Mouse (Mus musculus) right cerebral cortex, postnatal 36 days (tissue): ENCODE measurements at regions not wholly inside any gene's neighbourhood (a gene's known extent, or its start where the extent isn't known, plus 50 kb on each side); places are given as distances from the start of the nearest gene placed in this dataset.
A peak's percentile ranks its signal among the peaks of the same experiment; 100 is the strongest.

Experiments
- DNase-seq, 2 experiments: peaks; one replicate each; pipeline ENCODE4 v3.0.0; 2022; ENCODE audit warnings: low spot score in 2 of 2, mixed read lengths in 1 of 2

DNA sequence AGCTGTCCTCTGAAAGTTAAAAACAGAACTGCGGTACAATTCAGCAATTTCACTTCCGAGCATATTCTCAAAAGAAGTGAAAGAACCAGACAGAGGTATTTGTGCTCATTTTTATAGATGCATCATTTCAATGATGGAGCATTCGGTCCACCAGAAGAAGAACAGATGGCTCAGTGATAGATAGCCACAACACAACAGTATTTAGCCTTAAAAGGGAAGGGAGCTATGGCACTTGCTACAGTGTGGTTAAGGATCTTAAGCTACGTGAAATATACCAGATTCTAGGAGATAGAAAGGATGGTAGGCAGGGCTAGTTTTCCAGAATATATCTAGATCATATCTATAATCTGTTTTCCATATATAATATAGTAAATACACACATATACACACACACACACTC is 77.5 kb upstream of the Gadd45a start:
- DNase-seq: no peak

- DNase-seq: no peak
Measured at GRCm38 (mm10) chr6:67113686-67114278, 76.5 kb upstream of the Gadd45a start.

DNA sequence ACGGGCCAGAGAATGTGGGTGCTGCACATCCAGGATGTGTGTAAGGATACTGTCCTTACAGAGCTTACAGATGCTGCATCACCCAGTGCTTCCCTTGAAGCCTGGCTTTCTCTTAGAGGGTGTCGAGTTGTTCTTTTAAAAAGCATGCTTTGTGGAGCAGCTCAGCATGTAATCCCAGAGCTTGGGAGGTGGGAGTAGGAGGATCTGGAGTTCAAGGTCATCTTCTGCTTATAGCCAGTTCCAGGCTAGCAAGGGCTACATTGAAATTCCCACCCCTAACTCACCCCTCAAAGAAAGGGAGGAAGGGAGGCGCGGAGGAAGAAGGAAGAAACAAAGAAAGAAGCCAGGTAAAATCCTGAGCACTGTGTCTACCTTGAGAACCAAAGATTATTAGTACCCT is 76.0 kb upstream of the Gadd45a start:
- no peak for DNase-seq

DNA sequence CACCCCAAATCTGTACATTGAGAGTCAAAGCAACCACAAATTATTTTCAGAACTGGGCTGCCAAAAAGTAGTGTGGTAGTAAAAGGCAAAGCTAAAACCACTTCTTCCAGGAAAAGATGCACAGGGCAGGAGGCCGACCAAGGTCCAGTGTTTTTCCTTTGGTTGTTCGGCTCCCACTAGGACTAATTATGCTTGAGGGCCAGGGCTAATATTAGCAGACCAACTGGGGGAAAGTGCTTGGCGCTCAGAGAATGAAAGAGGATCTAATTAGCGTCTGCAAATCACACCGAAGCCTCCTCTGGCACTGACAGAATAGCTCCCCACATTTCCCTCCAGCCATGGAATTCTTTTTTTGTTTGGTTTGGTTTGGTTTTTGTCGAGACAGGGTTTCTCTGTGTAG is 75.1 kb upstream of the Gadd45a start:
- no peak for DNase-seq

- DNase-seq: no peak
Measured at GRCm38 (mm10) chr6:67111581-67111980, 74.3 kb upstream of the Gadd45a start.

DNA sequence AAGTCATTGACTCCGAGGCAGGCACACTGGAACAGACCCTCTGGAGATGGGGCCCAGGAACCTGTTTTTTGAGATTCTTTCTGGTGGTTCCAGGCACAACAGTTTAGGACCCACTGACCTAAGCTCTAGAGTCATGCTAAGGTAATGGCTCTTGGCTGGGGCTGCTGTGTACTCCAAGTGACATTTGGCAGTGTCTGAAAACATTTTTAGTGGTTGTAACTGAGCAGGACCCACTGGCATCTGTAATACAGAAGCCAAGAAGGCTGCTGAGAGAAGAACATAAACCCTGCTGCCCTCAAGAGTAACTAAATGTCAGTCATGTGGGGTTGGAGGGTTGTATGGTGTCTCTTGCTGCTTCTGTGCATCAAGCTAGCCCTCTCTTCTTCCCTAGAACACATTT is 73.1 kb upstream of the Gadd45a start:
- DNase-seq: no peak

- no peak for DNase-seq
Measured at GRCm38 (mm10) chr6:67109774-67110173, 72.5 kb upstream of the Gadd45a start.

GRCm38 (mm10) chr6:67107517-67107916 is 70.3 kb upstream of the Gadd45a start:
- DNase-seq: no peak

GRCm38 (mm10) chr6:67106493-67106892 is 69.2 kb upstream of the Gadd45a start:
- DNase-seq: no peak

DNA sequence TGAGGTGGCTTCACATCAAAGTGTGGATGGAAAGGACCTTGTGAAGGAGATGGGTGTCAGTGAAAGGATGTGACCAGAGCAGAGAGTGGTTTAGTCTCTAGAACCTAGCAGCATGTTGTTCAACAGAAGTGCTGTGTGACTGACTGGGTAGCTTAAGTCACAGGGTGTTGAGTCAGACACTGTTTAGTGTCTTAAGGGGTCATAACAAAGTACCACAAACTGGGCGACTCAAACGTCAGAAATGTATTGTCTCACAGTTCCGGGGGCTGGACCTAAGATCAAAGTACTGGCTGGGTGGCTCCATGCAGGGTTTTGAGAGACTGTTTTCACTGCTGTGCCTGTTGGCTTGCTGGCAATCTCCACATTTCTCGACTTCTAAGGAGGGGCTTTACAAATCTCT is 68.1 kb upstream of the Gadd45a start:
- no peak for DNase-seq

GRCm38 (mm10) chr6:67104205-67104604 is 66.9 kb upstream of the Gadd45a start:
- no peak for DNase-seq

- DNase-seq: peak; percentile 13 to 15
Measured at GRCm38 (mm10) chr6:67102541-67103134, 65.4 kb upstream of the Gadd45a start.

DNA sequence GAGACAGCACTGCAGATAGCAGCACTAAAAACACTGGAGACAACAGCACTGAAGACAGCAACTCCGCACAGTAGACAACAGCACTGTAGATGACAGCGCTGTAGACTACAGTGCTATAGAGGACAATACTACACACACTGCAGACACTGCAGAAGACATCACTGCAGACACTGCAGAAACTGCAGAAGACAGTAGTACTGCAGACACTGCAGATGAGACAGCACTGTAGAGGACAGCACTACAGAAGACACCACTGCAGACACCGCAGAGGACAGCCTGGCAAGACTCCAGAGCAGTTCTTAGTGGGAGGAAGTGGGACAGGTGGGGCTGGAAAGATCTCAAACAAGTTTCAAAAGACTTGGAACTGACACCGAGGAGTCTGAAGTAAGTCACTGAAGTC is 64.8 kb upstream of the Gadd45a start:
- DNase-seq: no peak

GRCm38 (mm10) chr6:67094426-67094825 is 57.2 kb upstream of the Gadd45a start:
- no peak for DNase-seq

DNA sequence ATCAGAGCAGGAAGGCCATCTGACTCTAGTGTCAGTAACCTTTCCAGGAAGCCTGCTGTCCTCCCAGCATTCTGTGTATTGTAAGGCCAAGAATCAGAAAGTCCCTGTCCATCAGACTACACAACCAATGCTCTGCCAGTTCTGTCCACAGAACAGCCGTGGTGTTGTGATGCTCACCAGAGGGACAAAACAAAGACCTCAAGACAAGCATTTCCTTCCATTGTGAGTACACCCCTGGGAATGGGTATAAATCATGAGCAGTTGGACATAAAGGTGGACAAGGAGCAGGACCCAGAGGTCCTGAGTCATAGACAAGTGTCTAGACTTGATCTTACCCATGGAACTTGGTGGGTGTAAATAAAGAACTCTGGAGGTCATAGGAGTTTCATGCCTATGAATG is 55.9 kb upstream of the Gadd45a start:
- no peak for DNase-seq

DNA sequence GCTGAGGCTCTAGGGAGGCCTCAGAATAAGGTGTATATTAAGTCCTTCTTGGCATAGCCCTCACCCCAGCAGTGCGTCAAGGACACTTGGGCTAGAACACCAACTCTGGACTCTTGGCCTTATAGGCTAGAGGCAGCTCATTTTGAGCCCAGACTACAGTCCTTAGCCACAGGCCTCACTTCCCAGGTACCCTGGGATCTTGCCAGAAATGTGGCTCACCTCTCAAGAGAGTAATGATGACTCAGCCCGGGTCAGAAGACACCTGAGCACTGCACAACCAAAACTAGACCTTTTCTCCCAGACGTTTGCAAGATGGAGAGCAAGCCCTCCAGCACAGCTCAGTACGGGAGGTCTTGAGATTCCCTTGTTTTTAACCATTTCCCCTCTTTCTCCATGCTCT is 52.9 kb upstream of the Gadd45a start:
- DNase-seq: no peak

- DNase-seq: no peak
Measured at GRCm38 (mm10) chr6:67089530-67090140, 52.4 kb upstream of the Gadd45a start.

GRCm38 (mm10) chr6:67088741-67089455 is 51.6 kb upstream of the Gadd45a start:
- DNase-seq: no peak

- DNase-seq: no peak
Measured at GRCm38 (mm10) chr6:67087837-67088440, 50.7 kb upstream of the Gadd45a start.

DNA sequence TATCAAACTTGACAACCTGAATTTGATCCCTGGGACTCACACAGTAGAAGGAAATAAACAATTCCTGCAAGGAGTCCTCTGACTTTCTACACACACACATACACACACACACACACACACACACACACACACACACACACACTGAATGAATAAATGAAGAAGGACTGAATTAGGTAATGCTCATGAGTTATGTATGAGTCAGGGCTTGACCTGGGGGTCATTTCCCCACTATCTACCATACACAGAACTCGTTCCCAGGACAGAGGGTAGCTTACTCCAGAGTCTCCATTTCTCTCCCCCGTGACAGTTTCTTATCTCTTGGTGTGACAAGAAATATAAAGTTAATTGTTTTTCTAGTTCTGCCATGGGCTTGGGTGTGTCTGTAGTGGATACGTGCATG is 50.1 kb upstream of the Gadd45a start:
- DNase-seq: no peak
